Mouse (Mus musculus) neural tube, embryonic 13.5 days (tissue): ENCODE measurements around the gene Cflar. TPM values are rescaled to one million over a fixed set of nuclear protein-coding genes. Genes with fewer than 3 reads are reported as not detected.

Experiments used
- ATAC-seq: fragments of 200-750 bp; cut with Nextera tagmentation; 2 replicates; pipeline ENCODE4 v1.8.0; 2017; ENCODE audit warnings: low read depth, mild to moderate bottlenecking, moderate TSS enrichment, moderate library complexity
- H3K27ac ChIP-seq: fragments of 300-500 bp; sonication (generic); replicated peaks from 2 replicates; pipeline ENCODE4 v1.5.1; 2015; ENCODE audit warnings: moderate library complexity, mild to moderate bottlenecking, inconsistent platforms
- H3K27me3 ChIP-seq: fragments of 300-500 bp; sonication (generic); 2 replicates; pipeline ENCODE4 v1.6.1; 2015; ENCODE audit warnings: mild to moderate bottlenecking, inconsistent platforms
- H3K36me3 ChIP-seq: fragments of 300-500 bp; sonication (generic); 2 replicates; pipeline ENCODE4 v1.6.1; 2015; ENCODE audit warnings: mild to moderate bottlenecking, inconsistent platforms
- H3K4me1 ChIP-seq: fragments of 300-500 bp; sonication (generic); replicated peaks from 2 replicates; pipeline ENCODE4 v1.6.1; 2015; ENCODE audit warnings: inconsistent platforms
- H3K4me2 ChIP-seq: fragments of 300-500 bp; sonication (generic); 2 replicates; pipeline ENCODE4 v1.6.1; 2015; ENCODE audit warnings: inconsistent platforms, mild to moderate bottlenecking, moderate library complexity
- H3K4me3 ChIP-seq: fragments of 300-500 bp; sonication (generic); 2 replicates; pipeline ENCODE4 v1.5.1; 2015; ENCODE audit warnings: mild to moderate bottlenecking, inconsistent platforms
- H3K9ac ChIP-seq: fragments of 300-500 bp; sonication (generic); 2 replicates; pipeline ENCODE4 v1.6.1; 2015; ENCODE audit warnings: moderate library complexity, mild to moderate bottlenecking, inconsistent platforms
- H3K9me3 ChIP-seq: fragments of 300-500 bp; sonication (generic); 2 replicates; pipeline ENCODE4 v1.6.1; 2016; ENCODE audit warnings: inconsistent platforms
- WGBS: fragments of 180-500 bp; shearing (Covaris S2); methylation state at CpG from one replicate; pipeline ENCODE4 v1.1.7; 2015; 5-methylcytosine and 5-hydroxymethylcytosine counted together
- polyA plus RNA-seq: library from polyadenylated mRNA; unstranded; fragments of >200 nt; fragmentation: Nextera tagmentation; extraction: Ambion mirVana; gene quantifications from 2 replicates; pipeline ENCODE4 v1.2.1, GENCODE M21; 2015

The Cflar gene
- polyA plus RNA-seq, 1 experiment from 2014 or later, result 15.4 TPM

DNA sequence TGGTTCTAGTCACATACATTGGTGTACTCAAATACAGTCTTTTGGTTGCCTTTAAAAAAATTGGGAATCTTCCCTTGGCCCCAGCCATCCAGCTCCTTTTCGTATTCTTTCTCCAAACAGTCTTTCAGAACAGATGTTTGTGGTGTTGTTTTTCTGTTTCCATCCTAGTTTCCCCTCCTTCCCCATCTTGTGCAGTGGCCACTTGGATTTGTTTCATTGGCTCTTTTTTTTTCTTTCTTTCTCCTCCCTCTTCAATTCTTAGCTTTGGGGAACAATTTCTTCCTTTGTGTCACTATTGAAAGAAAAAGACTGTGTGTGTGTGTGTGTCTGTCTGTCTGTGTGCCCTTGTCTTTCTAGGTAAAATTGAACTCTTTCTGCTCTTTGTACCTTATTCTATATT lies 3.1 kb downstream of the Cflar start:
- no peak for ATAC-seq
- H3K4me2 ChIP-seq, result peak overlapping the region; percentile 71
- no peaks in the 10 kb centered on the region for H3K27me3 ChIP-seq
- 87% methylated on average over 1 of the region's 1 CpGs for WGBS
- H3K9me3 ChIP-seq, result no peaks in the 10 kb centered on the region
- H3K36me3 ChIP-seq, result no peaks in the 10 kb centered on the region
- peak overlapping the region; percentile 65 for H3K4me3 ChIP-seq
- peak overlapping the region; percentile 75 for H3K9ac ChIP-seq
- 0 out of 2 replicates have a peak overlapping the region, but pooled peaks have one; percentile 87 for H3K27ac ChIP-seq
- peaks cover 20% of the 10 kb centered on the region for H3K4me1 ChIP-seq

DNA sequence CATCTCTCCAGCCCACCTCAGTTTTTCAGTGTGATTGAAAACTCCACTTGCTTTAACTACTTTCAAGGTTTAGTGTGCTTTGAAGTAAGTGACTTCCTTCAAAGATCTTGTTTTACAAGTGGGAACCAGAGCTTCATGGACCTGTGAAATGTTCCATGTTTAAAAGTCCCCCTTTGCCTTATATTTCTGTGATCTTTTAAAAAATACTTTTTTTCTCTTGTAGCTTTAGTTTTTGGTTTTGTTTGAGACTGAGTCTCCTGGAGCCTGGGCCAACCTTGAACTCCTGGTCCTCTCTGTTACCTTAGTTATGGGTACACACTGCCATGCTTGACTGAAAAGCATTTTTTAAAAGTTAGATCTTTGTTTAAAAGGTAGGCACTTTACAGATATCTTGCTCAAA lies 4.2 kb downstream of the Cflar start:
- H3K27me3 ChIP-seq, result no peaks in the 10 kb centered on the region
- peaks cover 19% of the 10 kb centered on the region for H3K4me1 ChIP-seq
- no peak overlapping the region for H3K27ac ChIP-seq
- no peak for ATAC-seq
- H3K4me3 ChIP-seq, result no peak overlapping the region
- H3K36me3 ChIP-seq, result no peaks in the 10 kb centered on the region
- no peak overlapping the region for H3K9ac ChIP-seq
- no peaks in the 10 kb centered on the region for H3K9me3 ChIP-seq
- no peak overlapping the region for H3K4me2 ChIP-seq

DNA sequence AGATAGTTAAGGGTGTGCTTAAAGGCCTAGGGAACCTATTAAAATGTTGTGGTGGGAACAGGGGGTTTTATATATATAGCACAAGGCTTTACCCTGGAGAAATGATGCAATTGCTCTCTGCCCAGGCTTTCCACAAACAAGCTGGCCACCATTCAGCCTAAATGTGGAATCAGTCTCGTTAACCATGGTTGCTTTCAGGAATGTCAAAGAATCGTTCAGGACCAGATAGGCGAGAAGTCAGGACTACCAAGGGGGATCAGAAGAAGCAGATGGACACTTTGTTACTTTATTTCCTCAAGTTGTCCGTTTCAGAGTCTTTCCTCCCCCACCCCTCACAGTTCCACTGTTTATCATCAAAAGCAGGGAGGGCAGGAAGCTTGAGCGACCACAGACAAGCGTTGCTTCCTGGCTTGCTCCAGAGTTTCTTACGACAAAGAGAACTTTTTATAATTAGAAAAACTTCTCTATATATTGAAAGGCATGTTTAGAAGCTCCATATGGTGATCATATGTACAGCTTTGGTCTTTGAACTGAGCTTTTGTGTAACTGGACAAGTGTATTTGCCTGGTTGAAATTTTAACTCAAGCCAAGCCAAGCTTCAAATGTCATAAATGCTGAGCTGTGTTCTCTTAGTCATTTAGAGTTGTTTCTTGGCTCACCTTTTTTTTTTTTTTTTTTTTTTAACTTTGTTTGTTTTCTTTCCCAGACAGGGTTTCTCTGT lies 5.0 kb downstream of the Cflar start:
- no peaks in the 10 kb centered on the region for H3K27me3 ChIP-seq
- H3K4me1 ChIP-seq, result peaks cover 14% of the 10 kb centered on the region
- no peak overlapping the region for H3K4me2 ChIP-seq
- no peaks in the 10 kb centered on the region for H3K9me3 ChIP-seq
- H3K27ac ChIP-seq, result no peak overlapping the region
- no peaks in the 10 kb centered on the region for H3K36me3 ChIP-seq
- H3K4me3 ChIP-seq, result no peak overlapping the region
- ATAC-seq, result no peak
- H3K9ac ChIP-seq, result no peak overlapping the region
- WGBS, result 76% methylated on average over 7 of the region's 7 CpGs

DNA sequence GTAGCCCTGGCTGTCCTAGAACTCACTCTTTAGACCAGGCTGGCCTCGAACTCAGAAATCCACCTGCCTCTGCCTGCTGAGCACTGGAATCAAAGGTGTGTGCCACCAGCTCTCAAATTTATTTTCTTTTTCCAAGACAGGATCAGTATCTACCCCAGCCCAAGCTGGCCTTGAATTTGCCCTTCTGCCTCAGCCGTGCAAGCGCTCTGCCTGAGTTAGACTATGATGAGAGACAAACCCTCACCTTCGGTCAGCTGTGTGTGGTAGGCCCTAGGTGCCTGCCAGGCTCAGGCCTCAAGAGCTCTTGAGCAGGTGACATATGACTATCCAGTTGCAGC lies 5.5 kb downstream of the Cflar start:
- peaks cover 14% of the 10 kb centered on the region for H3K4me1 ChIP-seq
- no peak for ATAC-seq
- no peaks in the 10 kb centered on the region for H3K27me3 ChIP-seq
- no peak overlapping the region for H3K9ac ChIP-seq
- 97% methylated on average over 4 of the region's 4 CpGs for WGBS
- no peak overlapping the region for H3K4me3 ChIP-seq
- no peak overlapping the region for H3K4me2 ChIP-seq
- H3K27ac ChIP-seq, result no peak overlapping the region
- no peaks in the 10 kb centered on the region for H3K36me3 ChIP-seq
- H3K9me3 ChIP-seq, result no peaks in the 10 kb centered on the region

DNA sequence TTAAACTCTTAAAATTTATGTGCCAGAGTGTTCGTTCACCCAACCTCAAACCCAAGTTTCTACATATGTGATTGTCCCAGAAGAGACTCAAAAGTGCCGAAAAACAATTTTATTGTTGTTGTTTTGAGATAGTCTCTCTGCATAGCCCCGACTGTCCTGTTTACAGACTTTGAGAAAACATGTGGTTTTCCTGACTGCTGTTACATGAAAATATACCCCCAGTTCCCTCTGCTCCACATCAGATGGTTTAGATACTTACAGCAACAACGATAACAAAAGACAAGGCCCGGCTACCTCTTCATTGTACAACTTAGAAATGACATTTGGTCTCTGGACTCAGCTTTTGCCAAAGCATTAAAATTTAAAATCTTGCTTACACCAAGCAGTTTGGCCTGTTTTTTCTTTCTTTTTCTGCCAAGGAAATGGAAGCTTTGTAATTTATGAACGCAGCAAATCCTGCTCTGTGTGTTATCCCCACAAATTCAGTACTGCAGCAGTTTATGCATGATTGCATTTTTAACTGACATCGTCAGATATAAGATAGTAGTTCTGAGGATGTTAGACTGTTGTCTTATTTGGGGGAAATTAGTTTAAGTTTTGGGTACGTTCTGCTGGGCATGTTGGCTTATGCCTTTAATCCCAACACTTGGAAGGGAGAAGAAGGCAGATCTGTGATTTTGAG lies 6.4 kb downstream of the Cflar start:
- Histone ChIP-seq H3K4me1 (peaks cover 14% of the 10 kb centered on the region), H3K9ac (no peak overlapping the region), H3K27ac (no peak overlapping the region), H3K9me3 (no peaks in the 10 kb centered on the region), H3K4me3 (no peak overlapping the region), H3K27me3 (no peaks in the 10 kb centered on the region), H3K36me3 (no peaks in the 10 kb centered on the region), H3K4me2 (no peak overlapping the region)
- WGBS, result 95% methylated on average over 8 of the region's 8 CpGs
- no peak for ATAC-seq

DNA sequence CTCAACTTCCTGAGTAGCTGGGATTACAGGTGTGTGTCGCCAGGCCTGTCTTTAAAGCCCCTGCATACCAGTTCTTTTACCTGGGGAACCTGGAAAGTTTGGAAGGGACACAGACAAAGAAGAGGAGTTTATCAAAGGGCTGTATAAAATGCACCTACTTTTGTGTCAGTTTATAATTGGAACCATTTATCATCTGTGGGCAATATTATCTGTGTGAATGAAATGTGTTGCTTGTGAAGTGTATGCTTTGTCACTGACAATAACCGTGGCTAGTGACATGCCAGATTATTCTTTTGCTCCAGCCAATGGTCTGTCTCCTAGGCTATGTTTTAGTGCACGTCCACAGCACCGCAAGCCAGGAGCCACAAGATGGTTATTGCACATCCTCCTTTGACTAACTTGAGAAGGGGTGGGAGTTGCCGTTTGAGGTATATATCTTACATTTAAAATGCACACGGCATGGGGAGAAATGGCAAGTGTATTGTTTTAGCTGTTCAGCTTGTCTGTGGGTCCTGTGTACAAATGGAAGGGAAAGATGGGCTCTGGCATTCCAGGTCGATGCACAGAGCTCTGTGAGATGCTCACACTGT lies 8.1 kb downstream of the Cflar start:
- no peak for ATAC-seq
- H3K27ac ChIP-seq, result no peak overlapping the region
- H3K36me3 ChIP-seq, result no peaks in the 10 kb centered on the region
- H3K4me1 ChIP-seq, result 0 out of 2 replicates have a peak, but pooled peaks cover 2% of the 10 kb centered on the region
- H3K4me2 ChIP-seq, result no peak overlapping the region
- no peak overlapping the region for H3K4me3 ChIP-seq
- no peak overlapping the region for H3K9ac ChIP-seq
- WGBS, result 89% methylated on average over 7 of the region's 7 CpGs
- H3K27me3 ChIP-seq, result no peaks in the 10 kb centered on the region
- no peaks in the 10 kb centered on the region for H3K9me3 ChIP-seq

DNA sequence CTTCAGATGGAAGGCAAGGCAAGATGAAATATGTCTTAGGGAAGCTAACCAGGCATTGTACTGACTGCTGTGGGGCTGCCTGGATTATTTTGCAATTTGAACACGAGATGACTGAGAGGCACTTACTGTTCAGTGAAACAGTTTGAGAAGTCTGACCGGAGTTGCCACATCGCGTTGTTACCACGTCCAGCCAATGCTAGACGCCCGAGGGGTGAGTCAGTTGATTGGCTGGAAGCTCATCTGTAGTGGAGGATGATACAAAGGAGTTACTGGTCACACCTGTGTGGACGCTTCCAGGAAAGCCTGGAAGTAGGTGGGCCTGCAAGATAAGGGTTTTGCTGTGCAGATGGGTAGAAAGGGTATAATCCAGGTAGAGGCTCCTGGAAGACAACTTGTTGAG lies 8.8 kb downstream of the Cflar start:
- H3K36me3 ChIP-seq, result no peaks in the 10 kb centered on the region
- H3K27ac ChIP-seq, result no peak overlapping the region
- H3K4me1 ChIP-seq, result no peaks in the 10 kb centered on the region
- ATAC-seq, result no peak
- 90% methylated on average over 8 of the region's 8 CpGs for WGBS
- no peak overlapping the region for H3K9ac ChIP-seq
- H3K4me2 ChIP-seq, result no peak overlapping the region
- no peaks in the 10 kb centered on the region for H3K27me3 ChIP-seq
- no peak overlapping the region for H3K4me3 ChIP-seq
- H3K9me3 ChIP-seq, result no peaks in the 10 kb centered on the region

DNA sequence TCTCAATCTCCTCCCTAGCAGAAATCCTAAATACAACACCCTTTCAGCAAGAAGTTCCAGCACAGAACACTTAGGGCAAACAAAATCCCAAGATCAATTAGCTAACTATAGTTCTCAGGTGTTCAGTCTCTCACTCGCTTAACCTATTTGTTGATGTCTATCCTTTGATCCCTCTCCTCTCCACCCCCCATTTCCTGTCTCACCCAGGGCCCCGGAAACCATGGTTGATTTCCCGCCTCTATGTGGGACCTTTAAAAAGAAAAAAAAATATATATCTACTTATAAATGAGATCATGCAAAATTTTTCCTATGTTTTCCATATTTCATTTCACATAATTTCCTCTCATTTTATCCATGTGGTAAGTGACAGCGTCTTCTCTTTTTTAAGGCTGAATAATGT lies 9.7 kb downstream of the Cflar start:
- Histone ChIP-seq H3K4me1 (no peaks in the 10 kb centered on the region), H3K4me2 (no peak overlapping the region), H3K9ac (no peak overlapping the region), H3K36me3 (no peaks in the 10 kb centered on the region), H3K27me3 (no peaks in the 10 kb centered on the region), H3K27ac (no peak overlapping the region), H3K4me3 (no peak overlapping the region), H3K9me3 (no peaks in the 10 kb centered on the region)
- 87% methylated on average over 4 of the region's 4 CpGs for WGBS
- no peak for ATAC-seq

DNA sequence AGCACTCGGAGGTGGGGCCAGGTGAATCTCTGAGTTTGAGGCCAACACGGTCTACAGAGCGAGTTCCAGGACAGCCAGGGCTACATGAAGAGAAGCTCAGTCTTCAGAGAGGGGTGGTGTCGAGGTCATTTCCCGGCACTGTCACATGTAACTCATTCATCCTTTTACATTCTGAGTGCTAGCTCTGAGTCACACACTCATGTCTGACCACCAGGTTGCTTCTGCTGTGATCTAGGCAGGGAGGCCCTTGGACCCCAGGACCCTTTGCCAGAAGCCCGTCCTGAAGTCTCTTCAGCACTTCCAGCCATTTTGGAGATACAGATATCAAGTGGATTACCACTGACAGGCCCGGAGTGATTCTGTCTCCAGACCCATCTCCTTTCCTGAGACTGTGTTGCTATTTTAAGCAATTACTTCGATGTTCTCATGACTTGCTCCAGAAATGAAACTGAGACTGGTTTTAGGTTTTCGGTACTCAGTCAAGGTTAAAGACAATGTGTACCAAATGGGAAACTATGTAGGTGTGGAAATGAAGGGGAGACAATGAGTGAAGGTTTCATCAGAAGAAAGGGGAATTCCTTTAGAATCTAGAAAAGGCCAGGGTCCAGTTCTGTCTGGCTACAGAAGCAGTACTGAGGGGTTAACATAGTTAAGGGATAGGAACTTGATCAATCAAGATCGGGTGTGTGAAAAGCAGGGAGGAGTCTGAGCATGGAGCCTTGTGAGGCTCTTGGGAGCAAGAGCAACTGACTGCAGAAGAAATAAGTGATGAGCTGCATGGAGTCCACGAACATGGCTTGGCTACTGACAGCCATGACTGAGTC lies 11.0 kb downstream of the Cflar start:
- Histone ChIP-seq H3K36me3 (peaks cover 7% of the 10 kb centered on the region; the same call in 1 of the 2 replicates), H3K4me1 (no peaks in the 10 kb centered on the region), H3K9me3 (no peaks in the 10 kb centered on the region), H3K27ac (no peak overlapping the region), H3K27me3 (no peaks in the 10 kb centered on the region), H3K4me2 (no peak overlapping the region), H3K9ac (no peak overlapping the region), H3K4me3 (no peak overlapping the region)
- 91% methylated on average over 11 of the region's 11 CpGs for WGBS
- ATAC-seq, result no peak

DNA sequence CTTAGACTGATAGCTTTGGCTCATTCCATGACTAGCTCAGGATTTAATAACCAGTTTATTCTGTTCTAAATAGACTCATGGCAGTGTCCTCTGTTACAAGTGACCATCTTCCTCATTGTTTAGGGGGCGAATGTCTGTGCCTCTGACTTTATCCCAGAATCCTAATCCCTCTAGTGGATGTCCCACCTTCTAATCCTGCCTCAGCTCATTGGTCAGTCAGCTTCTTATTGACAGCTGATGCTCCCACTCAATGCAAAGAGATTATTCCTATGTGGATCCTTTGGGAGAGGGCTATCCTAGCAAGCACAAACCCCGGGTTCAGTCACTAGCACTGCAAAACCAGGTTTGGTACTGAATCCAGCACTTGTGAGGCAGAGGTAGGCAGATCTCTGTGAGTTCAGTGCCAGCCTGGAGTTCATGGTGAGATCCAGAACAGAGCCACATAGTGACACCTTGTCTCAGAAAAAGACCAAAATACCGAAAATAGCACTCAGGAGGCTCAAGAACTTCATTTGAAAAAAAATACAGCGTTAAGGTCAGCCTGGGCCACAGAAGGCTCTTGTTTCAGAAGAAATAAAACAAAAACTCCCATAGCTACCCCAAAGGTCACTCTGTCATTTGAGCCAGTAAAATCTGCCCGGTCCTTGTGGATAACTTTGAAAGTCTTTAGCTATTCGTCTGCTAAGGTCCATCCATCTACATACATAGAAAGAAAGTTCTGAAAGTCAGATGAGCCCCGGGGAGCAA lies 11.9 kb downstream of the Cflar start:
- WGBS, result 66% methylated on average over 7 of the region's 7 CpGs
- H3K4me2 ChIP-seq, result no peak overlapping the region
- ATAC-seq, result no peak

DNA sequence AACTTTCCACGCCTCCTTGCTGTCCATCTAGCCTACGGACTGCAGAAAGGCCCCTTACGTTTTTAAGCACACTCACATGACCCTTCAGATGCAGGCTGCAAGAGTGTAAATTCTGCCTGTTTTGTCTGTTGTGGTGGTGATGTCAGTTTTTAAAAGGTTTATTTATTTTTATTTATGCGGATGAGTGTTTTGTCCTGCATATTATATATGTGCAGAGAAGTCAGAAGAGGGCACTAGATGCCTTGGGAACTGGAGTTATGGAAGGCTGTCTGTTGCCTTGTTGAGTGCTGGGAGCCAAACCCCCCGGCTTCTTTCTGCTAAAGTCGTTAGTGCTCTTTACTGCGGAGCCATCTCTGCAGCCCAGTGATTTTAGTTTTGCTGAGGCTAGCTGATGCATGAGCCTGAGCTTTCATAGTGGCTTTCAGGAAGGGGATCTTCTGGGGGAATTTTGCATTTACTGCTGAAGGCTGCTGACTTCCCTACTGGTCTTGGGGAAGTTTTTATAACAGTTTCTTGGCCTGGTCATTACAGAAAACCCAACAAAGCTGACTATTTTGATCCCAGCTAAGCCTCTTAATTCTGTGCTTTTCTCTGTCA lies 12.6 kb downstream of the Cflar start:
- Histone ChIP-seq H3K36me3 (peaks cover 15% of the 10 kb centered on the region; the same call in 1 of the 2 replicates), H3K4me2 (no peak overlapping the region), H3K9me3 (no peaks in the 10 kb centered on the region), H3K4me3 (no peak overlapping the region), H3K27ac (no peak overlapping the region), H3K9ac (no peak overlapping the region), H3K4me1 (no peaks in the 10 kb centered on the region), H3K27me3 (no peaks in the 10 kb centered on the region)
- no peak for ATAC-seq
- 62% methylated on average over 7 of the region's 7 CpGs for WGBS

More for the DNA sequence above, 11.9 kb downstream of the Cflar start:
- Histone ChIP-seq H3K4me1 (no peaks in the 10 kb centered on the region), H3K27me3 (no peaks in the 10 kb centered on the region), H3K4me3 (no peak overlapping the region), H3K27ac (no peak overlapping the region), H3K36me3 (peaks cover 11% of the 10 kb centered on the region; the same call in 1 of the 2 replicates), H3K9ac (no peak overlapping the region), H3K9me3 (no peaks in the 10 kb centered on the region)
